In the genomic region with DNA sequence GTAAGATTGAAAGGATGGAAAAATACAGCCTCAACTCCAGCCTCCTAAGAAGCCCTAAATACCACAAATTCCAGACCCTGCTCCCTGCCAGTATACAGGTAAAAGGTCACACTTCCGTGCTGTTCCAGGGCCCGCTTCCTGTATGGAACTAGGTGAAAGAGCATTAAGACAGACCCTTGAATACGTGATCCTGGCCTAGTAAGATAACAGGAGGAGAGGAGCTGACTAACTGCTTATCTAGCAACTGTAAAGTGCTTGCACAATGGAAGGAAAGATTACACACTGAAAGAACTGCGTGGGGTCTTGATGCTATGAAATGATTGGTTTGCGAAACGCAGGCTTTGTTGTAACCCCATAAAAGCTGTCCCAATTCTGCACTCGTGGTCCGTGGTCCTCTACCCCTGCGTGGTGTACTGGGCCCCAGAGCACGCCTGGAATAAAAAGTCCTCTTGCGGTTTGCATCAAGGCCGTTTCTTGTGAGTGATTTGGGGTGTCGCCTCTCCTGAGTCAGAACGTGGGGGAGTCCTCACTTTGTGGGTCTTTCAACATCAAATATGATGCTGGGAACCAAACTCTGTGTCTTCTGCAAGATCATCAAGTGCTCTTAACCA, we compare ENCODE assay signal across 1 mouse cellular context.
TF ChIP-seq lines count a peak whose summit lies in the region.

No protein-coding gene starts in this region.

TF ChIP-seq in MEL, 35 proteins besides CTCF, POLR2A, EP300 and RAD21 (continued from another document):
- TF ChIP-seq MYC (IDR thresholded peaks at IDR 0.05; ENCODE audit: low read depth, low read length): 0 out of 2 replicates have a peak, but pooled peaks have one; percentile 55
- peak; percentile 39; the same call in 1 of the 2 replicates for TF ChIP-seq MXI1 (IDR thresholded peaks at IDR 0.05; ENCODE audit: low read depth, low read length)
- peak; percentile 94 for TF ChIP-seq GATA1 (IDR thresholded peaks at IDR 0.05; ENCODE audit: low read depth, low read length)
- TF ChIP-seq ZMIZ1 (IDR thresholded peaks at IDR 0.05; ENCODE audit: low read depth, low read length): no peak
- peak; percentile 55 for TF ChIP-seq SIN3A (IDR thresholded peaks at IDR 0.05; ENCODE audit: low read length)
- TF ChIP-seq TAL1 (IDR thresholded peaks at IDR 0.05; ENCODE audit: low read length): peak; percentile 89
- TF ChIP-seq CHD1 (IDR thresholded peaks at IDR 0.05; ENCODE audit: low read depth, low read length): no peak
- TF ChIP-seq CHD2 (IDR thresholded peaks at IDR 0.05; ENCODE audit: low read length): no peak
- peak; percentile 36; the same call in 1 of the 2 replicates for TF ChIP-seq ELF1 (IDR thresholded peaks at IDR 0.05; ENCODE audit: low read depth, low read length)
- 0 out of 2 replicates have a peak, but pooled peaks have one; percentile 7 for TF ChIP-seq MAZ (IDR thresholded peaks at IDR 0.05; ENCODE audit: low read depth, low read length)
TF ChIP-seq in MEL: peak in this region for 11.
